Mouse (Mus musculus) forebrain, embryonic 13.5 days (tissue): ENCODE measurements at regions not wholly inside any gene's neighbourhood (a gene's known extent, or its start where the extent isn't known, plus 50 kb on each side); places are given as distances from the start of the nearest gene placed in this dataset.
A peak's percentile ranks its signal among the peaks of the same experiment; 100 is the strongest.

Experiments
- ATAC-seq: fragments of 200-750 bp; cut with Nextera tagmentation; 2 replicates; pipeline ENCODE4 v1.8.0; 2017
- H3K27ac ChIP-seq: fragments of 300-500 bp; sonication (generic); 2 replicates; pipeline ENCODE4 v1.5.1; 2015; ENCODE audit warnings: inconsistent platforms, mild to moderate bottlenecking, moderate library complexity
- H3K27me3 ChIP-seq: fragments of 300-500 bp; sonication (generic); 2 replicates; pipeline ENCODE4 v1.6.1; 2015; ENCODE audit warnings: mild to moderate bottlenecking, inconsistent platforms
- H3K36me3 ChIP-seq: fragments of 300-500 bp; sonication (generic); 2 replicates; pipeline ENCODE4 v1.6.1; 2015; ENCODE audit warnings: mild to moderate bottlenecking, inconsistent platforms; ENCODE audit not compliant: poor library complexity, severe bottlenecking
- H3K4me1 ChIP-seq: fragments of 300-500 bp; sonication (generic); 2 replicates; pipeline ENCODE4 v1.6.1; 2015; ENCODE audit warnings: inconsistent platforms
- H3K4me2 ChIP-seq: fragments of 300-500 bp; sonication (generic); 2 replicates; pipeline ENCODE4 v1.6.1; 2015; ENCODE audit warnings: inconsistent platforms, mild to moderate bottlenecking, moderate library complexity
- H3K4me3 ChIP-seq: fragments of 300-500 bp; sonication (generic); 2 replicates; pipeline ENCODE4 v1.5.1; 2015; ENCODE audit warnings: mild to moderate bottlenecking, inconsistent platforms
- H3K9ac ChIP-seq: fragments of 300-500 bp; sonication (generic); 2 replicates; pipeline ENCODE4 v1.6.1; 2015; ENCODE audit warnings: mild to moderate bottlenecking, inconsistent platforms
- H3K9me3 ChIP-seq: fragments of 300-500 bp; sonication (generic); replicated peaks from 2 replicates; pipeline ENCODE4 v1.6.1; 2016; ENCODE audit warnings: inconsistent platforms
- WGBS: fragments of 180-500 bp; shearing (Covaris S2); methylation state at CpG from one replicate; pipeline ENCODE4 v1.1.7; 2015; 5-methylcytosine and 5-hydroxymethylcytosine counted together

DNA sequence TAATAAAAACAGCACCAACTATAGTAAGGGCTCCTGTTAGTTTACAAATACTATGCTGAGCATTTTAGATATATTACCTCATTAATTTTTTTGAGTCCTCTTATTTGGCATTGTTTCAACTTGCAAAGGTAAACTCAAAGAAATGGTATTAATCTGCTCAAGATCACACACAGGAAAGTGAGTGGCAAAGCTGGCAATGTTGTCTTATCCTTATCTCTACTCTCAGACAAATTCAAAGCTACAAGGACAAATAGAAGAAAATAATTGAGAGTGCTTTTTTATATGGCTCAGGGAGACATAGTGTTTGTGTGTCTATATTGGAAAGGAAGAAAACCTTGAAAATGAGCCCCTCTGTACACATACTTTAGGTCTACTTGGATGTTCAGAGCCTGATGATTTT lies 411.9 kb upstream of the Mgat4c start:
- H3K4me2 ChIP-seq: no peak overlapping the region
- ATAC-seq: no peak
- no peaks in the 10 kb centered on the region for H3K4me1 ChIP-seq
- no peaks in the 10 kb centered on the region for H3K36me3 ChIP-seq
- no peaks in the 10 kb centered on the region for H3K9me3 ChIP-seq
- no peak overlapping the region for H3K27ac ChIP-seq
- no peak overlapping the region for H3K4me3 ChIP-seq
- H3K27me3 ChIP-seq: no peaks in the 10 kb centered on the region
- H3K9ac ChIP-seq: no peak overlapping the region

GRCm38 (mm10) chr10:101271459-101272299 lies 409.6 kb upstream of the Mgat4c start:
- no peak overlapping the region for H3K9ac ChIP-seq
- 82% methylated on average over 3 of the region's 3 CpGs for WGBS
- ATAC-seq: no peak

DNA sequence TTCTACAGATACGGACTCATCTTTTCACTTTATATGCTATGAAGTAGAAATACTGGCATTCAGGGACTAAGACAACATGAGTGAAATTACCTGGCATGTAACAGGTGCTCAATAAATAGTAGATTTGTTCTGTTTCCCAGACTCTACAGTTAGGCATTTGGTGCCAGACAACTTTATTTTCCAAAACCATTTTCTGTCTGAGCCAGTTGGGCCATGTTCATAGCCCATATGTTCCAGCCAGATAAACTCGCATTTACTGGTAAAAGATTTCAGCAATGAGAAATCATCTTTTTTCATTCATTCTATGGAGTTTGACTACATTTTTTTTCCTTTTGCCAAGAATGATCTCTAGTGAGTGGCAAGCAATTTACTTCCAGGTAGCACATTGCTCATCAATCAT lies 393.2 kb upstream of the Mgat4c start:
- Histone ChIP-seq H3K27me3 (no peaks in the 10 kb centered on the region), H3K4me1 (no peaks in the 10 kb centered on the region), H3K36me3 (no peaks in the 10 kb centered on the region), H3K9ac (no peak overlapping the region), H3K27ac (no peak overlapping the region), H3K4me3 (no peak overlapping the region), H3K9me3 (no peaks in the 10 kb centered on the region), H3K4me2 (no peak overlapping the region)
- no peak; the same call in 1 of the 2 replicates for ATAC-seq
- WGBS: 93% methylated on average over 2 of the region's 2 CpGs

More at GRCm38 (mm10) chr10:101271459-101272299, 409.6 kb upstream of the Mgat4c start:
- Histone ChIP-seq H3K9me3 (no peaks in the 10 kb centered on the region), H3K36me3 (no peaks in the 10 kb centered on the region), H3K27me3 (no peaks in the 10 kb centered on the region), H3K4me3 (no peak overlapping the region), H3K27ac (no peak overlapping the region), H3K4me1 (no peaks in the 10 kb centered on the region), H3K4me2 (no peak overlapping the region)

- WGBS: 11% methylated on average over 2 of the region's 2 CpGs
- Histone ChIP-seq H3K4me1 (0 out of 2 replicates have a peak, but pooled peaks cover 5% of the 10 kb centered on the region), H3K4me2 (no peak overlapping the region), H3K4me3 (no peak overlapping the region), H3K9ac (no peak overlapping the region), H3K27ac (no peak overlapping the region), H3K27me3 (no peaks in the 10 kb centered on the region), H3K9me3 (no peaks in the 10 kb centered on the region), H3K36me3 (no peaks in the 10 kb centered on the region)
- peak; percentile 96 for ATAC-seq
Observed at GRCm38 (mm10) chr10:101302138-101302780, 379.0 kb upstream of the Mgat4c start.

DNA sequence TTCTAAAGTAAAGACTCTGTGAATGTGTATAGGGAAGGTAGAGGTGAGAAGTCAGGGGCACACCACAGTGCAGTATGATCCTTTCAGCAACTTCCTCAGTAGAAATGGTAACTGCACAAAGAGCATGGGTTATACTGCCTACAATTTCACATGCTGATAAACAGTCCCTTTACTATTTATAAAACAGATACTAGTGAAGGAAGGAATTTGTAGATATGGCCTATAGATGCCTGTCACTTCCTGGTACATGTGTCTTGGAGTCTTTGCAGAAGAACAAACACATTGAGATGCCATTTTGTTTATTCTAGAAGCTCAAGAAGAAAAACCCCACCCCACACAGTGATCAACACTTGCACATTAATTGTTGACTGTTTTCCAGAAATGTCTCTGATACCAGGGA lies 377.2 kb upstream of the Mgat4c start:
- H3K9ac ChIP-seq: no peak overlapping the region
- H3K9me3 ChIP-seq: no peaks in the 10 kb centered on the region
- no peaks in the 10 kb centered on the region for H3K36me3 ChIP-seq

DNA sequence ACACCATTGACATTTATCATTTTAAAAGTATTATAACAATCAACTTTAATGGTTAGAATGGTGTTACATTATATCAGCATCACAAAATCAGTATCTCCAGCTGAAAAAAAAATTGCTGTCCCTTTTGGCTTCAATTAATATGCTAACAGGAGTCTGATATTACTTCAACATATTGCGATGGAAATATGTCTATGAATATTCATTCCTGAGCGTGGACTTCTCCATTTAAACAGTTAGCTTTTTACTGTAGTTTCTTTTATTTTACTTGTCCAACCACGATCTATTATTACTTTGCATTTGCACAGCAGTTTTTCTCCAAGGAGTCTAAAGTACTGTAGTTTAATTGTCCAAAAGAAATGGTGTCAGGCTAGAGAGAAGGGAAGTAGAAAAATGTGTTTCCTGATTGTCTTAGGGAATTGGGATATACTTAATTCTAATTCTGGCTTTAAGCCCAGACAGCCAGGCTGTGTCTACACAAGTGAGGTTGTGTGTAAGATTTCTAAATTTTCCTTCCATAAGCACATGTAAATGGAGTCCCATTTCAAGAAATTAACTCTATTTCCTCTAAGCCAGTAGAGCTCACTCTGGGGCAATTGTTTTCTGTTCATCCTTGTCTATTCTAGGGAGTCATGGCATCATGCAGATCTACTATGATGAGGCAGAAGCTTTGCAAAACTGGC lies 364.5 kb upstream of the Mgat4c start:
- H3K36me3 ChIP-seq: no peaks in the 10 kb centered on the region
- WGBS: 65% methylated on average over 3 of the region's 3 CpGs
- no peaks in the 10 kb centered on the region for H3K9me3 ChIP-seq
- no peaks in the 10 kb centered on the region for H3K27me3 ChIP-seq
- no peak overlapping the region for H3K27ac ChIP-seq
- peak; percentile 85 for ATAC-seq
- H3K9ac ChIP-seq: no peak overlapping the region
- H3K4me3 ChIP-seq: no peak overlapping the region
- H3K4me2 ChIP-seq: no peak overlapping the region
- no peaks in the 10 kb centered on the region for H3K4me1 ChIP-seq

More for the DNA sequence above, 377.2 kb upstream of the Mgat4c start:
- Histone ChIP-seq H3K27me3 (no peaks in the 10 kb centered on the region), H3K4me1 (0 out of 2 replicates have a peak, but pooled peaks cover 5% of the 10 kb centered on the region), H3K27ac (no peak overlapping the region), H3K4me2 (no peak overlapping the region), H3K4me3 (no peak overlapping the region)
- ATAC-seq: no peak

GRCm38 (mm10) chr10:101321080-101321717 lies 360.1 kb upstream of the Mgat4c start:
- 60% methylated on average over 4 of the region's 4 CpGs for WGBS
- Histone ChIP-seq H3K4me1 (no peaks in the 10 kb centered on the region), H3K27ac (no peak overlapping the region), H3K4me2 (no peak overlapping the region), H3K27me3 (no peaks in the 10 kb centered on the region), H3K36me3 (no peaks in the 10 kb centered on the region), H3K4me3 (no peak overlapping the region), H3K9me3 (no peaks in the 10 kb centered on the region), H3K9ac (no peak overlapping the region)
- peak; percentile 66 for ATAC-seq

DNA sequence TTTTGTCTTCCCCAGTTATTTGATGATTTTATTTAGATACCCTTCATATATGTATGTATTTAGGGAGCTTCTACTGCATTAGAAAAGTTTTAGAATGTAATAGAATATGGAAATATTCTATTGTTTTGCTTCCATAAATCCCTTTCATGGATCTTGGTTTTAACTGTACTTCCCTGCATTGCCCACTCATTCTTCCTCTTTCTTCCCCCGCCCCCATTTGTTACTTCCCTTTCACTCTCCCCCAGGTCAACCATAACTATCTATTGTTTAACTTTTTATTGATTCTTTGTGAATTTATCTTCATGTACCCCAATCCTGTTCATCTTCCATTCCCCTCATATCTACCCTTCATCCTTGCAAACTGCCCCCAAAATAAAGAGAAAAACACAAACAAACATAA lies 356.8 kb upstream of the Mgat4c start:
- H3K27ac ChIP-seq: no peak overlapping the region
- WGBS: 93% methylated on average over 1 of the region's 1 CpGs
- no peak overlapping the region for H3K4me3 ChIP-seq
- no peak overlapping the region for H3K9ac ChIP-seq
- no peaks in the 10 kb centered on the region for H3K9me3 ChIP-seq
- no peaks in the 10 kb centered on the region for H3K36me3 ChIP-seq
- no peak for ATAC-seq
- no peaks in the 10 kb centered on the region for H3K27me3 ChIP-seq
- no peaks in the 10 kb centered on the region for H3K4me1 ChIP-seq
- no peak overlapping the region for H3K4me2 ChIP-seq

GRCm38 (mm10) chr10:101328545-101328944 lies 352.7 kb upstream of the Mgat4c start:
- Histone ChIP-seq H3K27me3 (no peaks in the 10 kb centered on the region), H3K36me3 (no peaks in the 10 kb centered on the region), H3K9me3 (no peaks in the 10 kb centered on the region), H3K27ac (no peak overlapping the region), H3K9ac (no peak overlapping the region), H3K4me3 (no peak overlapping the region), H3K4me1 (no peaks in the 10 kb centered on the region), H3K4me2 (no peak overlapping the region)
- WGBS: 90% methylated on average over 1 of the region's 1 CpGs
- ATAC-seq: no peak

GRCm38 (mm10) chr10:101330109-101330508 lies 351.2 kb upstream of the Mgat4c start:
- ATAC-seq: no peak
- no peak overlapping the region for H3K27ac ChIP-seq
- 77% methylated on average over 3 of the region's 3 CpGs for WGBS
- no peaks in the 10 kb centered on the region for H3K9me3 ChIP-seq
- no peaks in the 10 kb centered on the region for H3K36me3 ChIP-seq
- H3K9ac ChIP-seq: no peak overlapping the region
- no peak overlapping the region for H3K4me2 ChIP-seq
- H3K27me3 ChIP-seq: no peaks in the 10 kb centered on the region
- no peak overlapping the region for H3K4me3 ChIP-seq
- no peaks in the 10 kb centered on the region for H3K4me1 ChIP-seq

DNA sequence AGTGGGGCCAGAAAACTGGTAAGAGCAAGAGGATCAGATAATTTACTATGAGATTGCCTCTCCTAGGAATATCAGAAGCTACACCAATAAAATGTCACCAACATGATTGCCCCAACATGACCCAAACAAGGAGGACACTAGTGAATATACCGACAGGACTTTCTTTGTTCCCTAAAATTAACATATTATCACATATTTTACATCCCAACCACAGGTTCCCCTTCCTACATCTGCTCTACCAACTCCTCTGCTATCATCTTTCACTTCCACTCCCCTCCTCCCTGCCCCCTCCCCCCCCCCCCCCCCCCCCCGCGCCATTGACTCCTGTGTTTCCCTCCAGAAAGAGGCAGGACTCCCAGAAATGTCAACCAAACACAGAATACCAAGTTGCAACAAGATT lies 346.2 kb upstream of the Mgat4c start:
- WGBS: 87% methylated on average over 1 of the region's 3 CpGs
- H3K4me2 ChIP-seq: no peak overlapping the region
- no peaks in the 10 kb centered on the region for H3K9me3 ChIP-seq
- no peak overlapping the region for H3K4me3 ChIP-seq
- no peaks in the 10 kb centered on the region for H3K36me3 ChIP-seq
- H3K9ac ChIP-seq: no peak overlapping the region
- ATAC-seq: no peak
- no peak overlapping the region for H3K27ac ChIP-seq
- no peaks in the 10 kb centered on the region for H3K4me1 ChIP-seq
- no peaks in the 10 kb centered on the region for H3K27me3 ChIP-seq

DNA sequence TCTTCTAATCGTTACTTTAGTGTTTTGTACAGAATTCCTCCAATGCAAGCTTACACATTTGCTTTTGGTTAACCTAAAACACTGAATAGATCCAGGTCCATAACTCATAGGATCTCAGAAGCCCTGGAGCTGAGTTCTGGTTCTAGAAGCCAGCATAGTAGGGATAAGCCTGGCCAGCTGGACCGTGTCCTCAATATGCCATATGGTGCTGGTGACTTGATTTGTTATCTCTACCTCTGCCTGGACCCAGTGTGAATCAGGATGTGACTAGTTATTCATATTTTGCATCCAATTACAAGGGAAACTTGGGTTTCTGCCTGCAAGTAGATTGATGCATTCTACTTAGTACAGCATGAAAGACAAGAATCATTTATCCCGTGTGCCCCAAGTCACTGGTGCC lies 341.7 kb upstream of the Mgat4c start:
- Histone ChIP-seq H3K36me3 (no peaks in the 10 kb centered on the region), H3K9me3 (no peaks in the 10 kb centered on the region), H3K4me3 (no peak overlapping the region), H3K9ac (no peak overlapping the region), H3K27ac (no peak overlapping the region), H3K27me3 (no peaks in the 10 kb centered on the region), H3K4me2 (no peak overlapping the region), H3K4me1 (no peaks in the 10 kb centered on the region)
- 88% methylated on average over 3 of the region's 3 CpGs for WGBS
- ATAC-seq: no peak
